Mouse (Mus musculus): Measurements from ENCODE around the gene Oard1. TPM values are rescaled to one million over a fixed set of nuclear protein-coding genes. Genes with fewer than 3 reads are reported as not detected.
A peak's percentile ranks its signal among the peaks of the same experiment; 100 is the strongest.

Gene Oard1
- total and polyA plus RNA-seq, 2 experiments from 2014 or later = 12.9 to 28.0 TPM

DNA sequence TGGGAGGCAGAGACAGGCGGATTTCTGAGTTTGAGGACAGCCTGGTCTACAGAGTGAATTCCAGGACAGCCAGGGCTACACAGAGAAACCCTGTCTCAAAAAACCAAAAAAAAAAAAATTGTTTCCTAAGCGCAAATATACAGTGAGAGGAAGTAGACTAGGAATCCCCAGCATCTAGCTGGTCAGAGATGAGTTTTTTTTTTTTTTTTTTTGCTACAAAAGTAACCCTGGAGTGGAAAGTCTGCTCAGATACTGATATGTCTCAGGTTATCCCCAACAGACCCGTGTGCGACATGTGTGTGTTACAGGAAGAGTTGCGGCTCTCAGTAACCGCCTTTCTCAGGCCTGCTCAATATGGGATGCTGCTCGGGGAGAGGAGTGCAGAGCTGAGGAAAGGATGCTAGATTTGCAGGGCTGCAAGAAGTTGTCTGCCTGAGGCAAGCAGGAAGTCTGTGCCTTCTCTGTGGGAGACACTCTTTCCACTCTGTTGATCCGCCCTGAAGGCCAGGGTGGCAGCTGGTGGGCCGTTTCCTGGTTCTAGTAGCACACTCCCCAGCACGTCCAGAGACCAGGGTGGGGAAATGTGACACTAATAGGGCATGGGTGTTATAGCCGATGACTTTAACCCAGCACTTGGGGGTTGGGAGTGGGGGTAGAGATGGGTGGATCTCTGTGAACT lies 18.2 kb downstream of the Oard1 start:
- Histone ChIP-seq H3K4me1 (ENCODE audit: insufficient read depth, low read length) (no peaks in the 10 kb centered on the region), H3K9ac (replicated peaks; ENCODE audit: low read length, poor library complexity, severe bottlenecking) (no peak overlapping the region), H3K4me2 (ENCODE audit: low read depth, low read length, poor library complexity, severe bottlenecking) (no peak overlapping the region), H3K4me3 (ENCODE audit: low read depth, low read length) (no peak overlapping the region), H3K9me3 (ENCODE audit: low read length) (no peaks in the 10 kb centered on the region), H3K27ac (ENCODE audit: low read depth, low read length) (no peak overlapping the region), H3K36me3 (ENCODE audit: insufficient read depth, low read length) (no peaks in the 10 kb centered on the region), H3K27me3 (ENCODE audit: insufficient read depth, low read length) (no peaks in the 10 kb centered on the region)
- WGBS = 65% methylated on average over 11 of the region's 11 CpGs
- no peak for TF ChIP-seq CTCF (IDR thresholded peaks at IDR 0.05)
- DNase-seq (ENCODE audit: low spot score) (no peak), ATAC-seq (ENCODE audit: low FRiP score) (no peak)

DNA sequence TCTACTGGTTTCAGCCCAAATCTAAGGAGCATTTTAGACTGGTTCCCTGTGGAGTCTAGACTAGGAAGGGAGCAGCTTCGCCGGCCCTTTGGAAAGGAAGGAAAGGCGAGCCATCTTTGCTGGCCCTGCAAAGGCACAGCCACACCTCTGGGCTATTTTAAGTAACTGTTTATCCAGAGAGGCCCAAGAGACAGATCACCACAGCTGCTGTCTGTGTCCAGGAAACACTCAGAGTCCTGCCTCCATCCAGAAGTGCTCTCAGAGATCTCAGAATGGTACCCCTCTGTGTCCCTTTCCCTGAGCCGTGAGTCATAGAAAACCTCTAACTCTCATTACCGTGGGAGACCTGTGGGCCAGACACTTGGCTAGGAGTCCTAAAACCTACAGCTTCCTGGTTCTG lies 20.6 kb downstream of the Oard1 start:
- 79% methylated on average over 5 of the region's 5 CpGs for WGBS
- no peak overlapping the region for H3K4me2 ChIP-seq (ENCODE audit: low read depth, low read length, poor library complexity, severe bottlenecking)
- DNase-seq (ENCODE audit: low spot score) = no peak
- H3K4me1 ChIP-seq (ENCODE audit: insufficient read depth, low read length) = no peaks in the 10 kb centered on the region
- no peak for TF ChIP-seq CTCF (IDR thresholded peaks at IDR 0.05)
- no peak overlapping the region for H3K4me3 ChIP-seq (ENCODE audit: low read depth, low read length)
- no peak overlapping the region for H3K27ac ChIP-seq (ENCODE audit: low read depth, low read length)
- H3K9me3 ChIP-seq (ENCODE audit: low read length) = no peaks in the 10 kb centered on the region
- no peak overlapping the region for H3K9ac ChIP-seq (replicated peaks; ENCODE audit: low read length, poor library complexity, severe bottlenecking)
- no peaks in the 10 kb centered on the region for H3K36me3 ChIP-seq (ENCODE audit: insufficient read depth, low read length)
- no peaks in the 10 kb centered on the region for H3K27me3 ChIP-seq (ENCODE audit: insufficient read depth, low read length)
- no peak for ATAC-seq (ENCODE audit: low FRiP score)

DNA sequence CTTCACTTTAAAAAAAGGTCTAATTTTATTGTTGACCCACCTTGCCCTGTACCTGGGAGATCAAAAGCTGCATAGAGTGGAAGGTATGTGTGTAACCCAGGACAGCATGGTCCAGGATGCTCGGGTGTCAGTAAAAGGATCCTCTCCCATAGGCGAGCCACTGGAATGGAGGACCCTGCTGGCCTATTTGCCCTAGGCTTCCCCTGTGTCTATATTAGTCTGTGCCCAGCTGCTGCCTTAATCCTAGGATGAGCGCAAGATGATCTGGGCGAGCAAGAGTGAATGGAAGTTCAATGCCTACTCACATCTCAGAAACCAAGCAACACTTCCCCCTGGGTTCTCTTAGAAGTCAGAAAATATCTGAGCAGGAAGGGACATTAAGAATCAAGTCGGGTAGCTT lies 21.2 kb downstream of the Oard1 start:
- Histone ChIP-seq H3K36me3 (ENCODE audit: insufficient read depth, low read length) (no peaks in the 10 kb centered on the region), H3K9me3 (ENCODE audit: low read length) (no peaks in the 10 kb centered on the region), H3K4me3 (ENCODE audit: low read depth, low read length) (no peak overlapping the region), H3K4me1 (ENCODE audit: insufficient read depth, low read length) (no peaks in the 10 kb centered on the region), H3K27me3 (ENCODE audit: insufficient read depth, low read length) (no peaks in the 10 kb centered on the region), H3K27ac (ENCODE audit: low read depth, low read length) (no peak overlapping the region), H3K9ac (replicated peaks; ENCODE audit: low read length, poor library complexity, severe bottlenecking) (no peak overlapping the region), H3K4me2 (ENCODE audit: low read depth, low read length, poor library complexity, severe bottlenecking) (no peak overlapping the region)
- TF ChIP-seq CTCF (IDR thresholded peaks at IDR 0.05) = no peak
- no peak for DNase-seq (ENCODE audit: low spot score)
- 72% methylated on average over 5 of the region's 5 CpGs for WGBS
- no peak for ATAC-seq (ENCODE audit: low FRiP score)

DNA sequence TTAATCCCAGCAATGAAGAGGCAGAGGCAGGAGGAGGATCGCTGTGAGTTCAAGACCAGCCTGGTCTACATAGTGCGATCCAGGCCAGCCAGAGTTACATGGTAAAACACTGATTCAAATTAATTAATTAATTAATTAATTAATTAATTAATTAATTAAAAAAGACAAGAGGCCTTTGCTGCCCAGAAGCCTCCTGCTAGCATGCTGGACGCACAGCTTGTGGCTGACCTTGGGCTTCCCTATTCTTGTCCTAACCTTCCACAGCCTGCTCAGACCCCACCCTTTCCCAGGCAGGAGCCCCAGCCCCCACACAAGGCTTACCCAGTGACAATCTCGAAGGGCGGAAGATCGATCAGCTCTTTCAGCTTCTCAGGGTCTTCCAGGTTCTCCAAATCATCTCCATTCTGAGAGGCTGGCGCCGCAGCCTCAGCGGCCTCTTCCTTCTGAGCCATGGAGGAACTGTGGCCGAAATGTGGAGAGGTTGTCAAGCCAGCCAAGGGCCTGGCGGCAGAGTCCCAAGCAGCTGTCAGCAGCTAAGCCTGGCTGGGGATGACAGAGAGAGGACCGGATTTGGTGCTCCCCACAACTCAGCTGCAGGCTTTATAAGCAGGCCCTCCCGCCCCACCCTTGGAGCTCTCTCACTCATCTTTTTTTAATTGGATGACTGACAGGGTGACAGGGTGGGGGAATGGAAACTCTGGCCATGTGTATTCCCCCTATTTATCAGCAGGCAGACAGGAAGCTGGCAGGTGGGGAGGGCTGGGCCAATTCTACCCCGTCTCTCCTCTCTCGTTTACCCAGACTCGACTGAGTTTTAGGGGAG lies 22.6 kb downstream of the Oard1 start, which contains the start of gene Apobec2:
TSS of gene Apobec2 (minus strand) at position 773 of the 823 bp plus-strand sequence.
- no peak within 1 kb of the TSS for H3K4me2 ChIP-seq (ENCODE audit: low read depth, low read length, poor library complexity, severe bottlenecking)
- H3K4me1 ChIP-seq (ENCODE audit: insufficient read depth, low read length) = no peaks in the 10 kb centered on the region
- TF ChIP-seq CTCF (IDR thresholded peaks at IDR 0.05) = no peak
- DNase-seq (ENCODE audit: low spot score) = peak; percentile 33
- no peak within 1 kb of the TSS for H3K9ac ChIP-seq (replicated peaks; ENCODE audit: low read length, poor library complexity, severe bottlenecking)
- H3K27me3 ChIP-seq (ENCODE audit: insufficient read depth, low read length) = no peaks in the 10 kb centered on the region
- no peaks in the 10 kb centered on the region for H3K36me3 ChIP-seq (ENCODE audit: insufficient read depth, low read length)
- 70% methylated on average over 16 of the region's 16 CpGs for WGBS
- H3K27ac ChIP-seq (ENCODE audit: low read depth, low read length) = no peak within 1 kb of the TSS
- ATAC-seq (ENCODE audit: low FRiP score) = peak; percentile 21; the same call in 1 of the 2 replicates
- no peaks in the 10 kb centered on the region for H3K9me3 ChIP-seq (ENCODE audit: low read length)
- no peak within 1 kb of the TSS for H3K4me3 ChIP-seq (ENCODE audit: low read depth, low read length)

DNA sequence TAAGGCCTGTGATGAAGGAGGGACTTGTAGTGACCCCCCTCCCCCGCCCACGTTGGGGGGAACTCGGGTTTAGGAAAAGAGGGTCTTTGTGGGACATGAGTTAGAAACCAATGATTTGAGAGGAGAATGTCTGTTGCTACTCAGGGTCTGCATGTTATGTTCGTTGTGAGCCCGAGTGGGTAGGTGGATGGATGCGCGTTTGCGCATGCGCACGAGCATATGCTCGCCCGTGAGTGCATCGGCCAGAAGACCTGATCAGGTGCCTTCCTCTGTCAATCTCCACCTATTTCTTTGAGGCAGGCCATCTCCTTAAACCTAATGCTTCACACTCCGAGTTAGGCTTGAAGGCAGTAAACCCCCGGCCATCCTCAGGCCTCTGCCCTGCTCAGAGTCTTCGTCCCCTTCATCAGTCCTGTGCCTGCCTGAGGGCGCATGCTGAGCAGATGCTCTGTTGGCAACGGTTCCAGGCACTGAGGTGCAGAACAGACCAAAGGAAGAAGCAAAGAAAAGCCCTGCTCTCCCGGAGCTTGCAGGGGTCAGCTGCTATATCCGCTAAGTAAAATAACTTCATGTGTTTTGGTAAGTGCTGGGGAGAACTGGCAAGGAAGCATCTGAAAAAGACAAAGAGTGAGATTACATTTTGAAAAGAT lies 23.3 kb downstream of the Oard1 start:
- DNase-seq (ENCODE audit: low spot score) (no peak), ATAC-seq (ENCODE audit: low FRiP score) (no peak)
- 78% methylated on average over 20 of the region's 20 CpGs for WGBS

More for the DNA sequence above, 23.3 kb downstream of the Oard1 start:
- Histone ChIP-seq H3K27ac (ENCODE audit: low read depth, low read length) (no peak overlapping the region), H3K4me1 (ENCODE audit: insufficient read depth, low read length) (no peaks in the 10 kb centered on the region), H3K4me2 (ENCODE audit: low read depth, low read length, poor library complexity, severe bottlenecking) (no peak overlapping the region), H3K27me3 (ENCODE audit: insufficient read depth, low read length) (no peaks in the 10 kb centered on the region), H3K9me3 (ENCODE audit: low read length) (no peaks in the 10 kb centered on the region), H3K4me3 (ENCODE audit: low read depth, low read length) (no peak overlapping the region), H3K9ac (replicated peaks; ENCODE audit: low read length, poor library complexity, severe bottlenecking) (no peak overlapping the region), H3K36me3 (ENCODE audit: insufficient read depth, low read length) (no peaks in the 10 kb centered on the region)
- no peak for TF ChIP-seq CTCF (IDR thresholded peaks at IDR 0.05)
